Mouse (Mus musculus) retina, adult 2 months (tissue): ENCODE data around the gene Nfib.
A peak's percentile ranks its signal among the peaks of the same experiment; 100 is the strongest.

Experiments
- DNase-seq: peaks from one replicate; pipeline ENCODE4 v3.0.0-alpha.2; 2012; ENCODE audit warnings: low read depth, low spot score

Gene Nfib

DNA sequence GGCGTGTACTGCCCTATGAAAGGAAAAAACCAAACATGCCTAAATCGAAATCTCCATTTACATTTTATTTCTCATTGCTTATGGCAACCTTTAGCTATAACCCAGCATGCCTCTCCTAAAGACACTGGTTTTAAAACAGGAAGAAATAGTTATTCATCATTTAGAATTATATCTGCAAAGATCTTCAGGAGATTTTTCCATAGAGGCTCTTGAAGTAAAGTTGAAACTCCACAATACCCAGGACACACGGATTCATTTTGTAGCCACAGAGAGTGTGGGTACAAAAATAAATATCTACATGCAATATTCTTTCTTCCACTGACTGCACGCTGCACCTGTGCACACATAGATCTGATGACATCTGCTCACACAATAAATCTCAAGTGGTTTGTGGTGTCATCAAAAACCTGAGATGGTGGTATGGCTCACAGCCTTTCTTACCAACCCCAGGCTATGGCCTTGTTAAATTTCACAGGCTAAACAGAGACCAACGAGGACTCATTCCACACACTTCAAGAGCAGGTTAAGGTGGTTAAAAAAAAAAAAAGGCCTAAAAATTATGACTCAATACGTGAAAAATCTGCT is 189.2 kb downstream of the Nfib start:
- no peak for DNase-seq

DNA sequence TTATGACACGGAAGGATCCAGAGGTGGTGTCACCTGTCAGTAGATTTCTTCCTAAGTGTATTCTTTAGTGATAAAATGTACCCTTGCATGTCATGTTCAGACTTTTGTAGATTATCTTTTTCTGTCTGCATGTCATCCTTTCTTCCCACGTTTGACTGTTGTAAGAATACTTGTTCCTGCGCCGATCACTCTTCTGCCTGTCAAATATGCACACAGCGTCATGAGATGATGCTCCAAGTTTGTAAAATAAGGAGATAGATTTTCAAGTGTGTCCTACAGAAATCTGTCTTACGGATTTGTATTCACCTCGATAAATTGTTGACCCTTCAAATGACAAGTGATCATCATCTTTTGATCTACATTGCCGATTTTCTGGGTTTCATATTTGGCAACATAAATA is 190.6 kb downstream of the Nfib start:
- no peak for DNase-seq

DNA sequence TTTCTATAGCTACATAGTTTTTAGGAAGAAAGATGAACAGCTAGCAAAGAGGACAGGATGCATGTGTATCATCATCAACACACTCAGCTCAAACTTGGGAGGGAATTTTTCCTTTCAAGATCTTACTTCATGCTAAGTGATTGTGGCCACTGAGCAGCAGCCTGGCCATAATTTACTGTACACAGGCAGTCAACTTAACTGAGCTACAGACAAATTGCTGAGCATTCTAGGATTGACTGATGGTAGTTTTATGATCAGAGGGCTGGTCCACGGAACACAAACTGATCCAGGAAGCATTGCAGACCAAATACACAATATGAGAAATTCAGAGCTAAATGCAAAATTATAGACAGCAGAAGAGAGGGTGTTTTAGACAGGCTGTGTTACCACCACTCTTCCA is 191.2 kb downstream of the Nfib start:
- DNase-seq, result no peak

DNA sequence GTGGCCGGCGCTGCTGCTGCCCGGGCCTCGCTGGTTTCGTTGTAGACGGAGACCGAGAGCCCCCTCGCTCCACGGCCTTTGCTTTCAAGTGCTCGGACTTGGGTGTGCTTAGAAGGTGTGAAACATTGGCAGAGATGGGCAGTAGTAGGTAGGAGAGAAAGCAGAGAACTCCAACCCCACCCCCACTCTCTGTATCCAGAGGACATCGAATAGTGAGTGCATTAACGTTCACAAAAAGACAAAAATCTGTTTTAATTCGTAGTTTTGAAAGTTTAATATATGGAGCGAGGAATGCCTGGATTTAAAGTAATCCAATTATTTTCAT is 192.2 kb downstream of the Nfib start:
- DNase-seq, result no peak

DNA sequence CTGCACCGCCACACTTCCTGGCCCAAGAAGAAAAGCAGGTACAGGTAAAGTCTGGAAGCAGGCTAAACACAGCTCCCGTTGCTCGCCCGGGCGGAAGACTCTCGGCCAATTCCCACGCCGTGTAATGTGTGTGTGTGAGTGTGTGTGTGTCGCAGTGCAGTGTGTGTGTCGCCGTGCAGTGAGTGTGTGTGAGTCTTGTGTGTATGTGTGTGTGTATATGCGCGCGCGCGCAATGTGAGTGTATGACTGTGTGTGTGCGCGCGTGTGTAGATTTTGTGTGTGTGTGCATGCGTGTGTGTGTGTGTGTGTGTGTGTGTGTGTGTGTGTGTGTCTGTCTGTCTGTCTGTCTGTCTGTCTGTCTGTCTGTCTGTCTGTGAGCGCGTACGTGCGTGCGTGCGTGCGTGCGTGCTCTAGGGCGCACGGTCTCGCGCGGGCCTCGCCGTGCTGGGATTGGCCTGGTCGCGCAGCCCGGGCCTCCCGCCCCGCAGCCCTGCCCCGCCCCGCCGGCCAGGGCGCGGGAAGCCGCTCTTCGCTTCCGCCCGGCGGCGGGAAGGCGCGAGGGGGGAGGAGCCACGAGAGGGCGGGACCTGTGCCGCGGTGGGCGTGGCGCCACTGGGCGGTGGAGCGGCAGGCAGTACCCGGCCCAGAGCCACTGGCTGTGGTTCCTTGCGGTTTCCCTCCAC is 192.7 kb downstream of the Nfib start:
- DNase-seq, result peak; percentile 78

DNA sequence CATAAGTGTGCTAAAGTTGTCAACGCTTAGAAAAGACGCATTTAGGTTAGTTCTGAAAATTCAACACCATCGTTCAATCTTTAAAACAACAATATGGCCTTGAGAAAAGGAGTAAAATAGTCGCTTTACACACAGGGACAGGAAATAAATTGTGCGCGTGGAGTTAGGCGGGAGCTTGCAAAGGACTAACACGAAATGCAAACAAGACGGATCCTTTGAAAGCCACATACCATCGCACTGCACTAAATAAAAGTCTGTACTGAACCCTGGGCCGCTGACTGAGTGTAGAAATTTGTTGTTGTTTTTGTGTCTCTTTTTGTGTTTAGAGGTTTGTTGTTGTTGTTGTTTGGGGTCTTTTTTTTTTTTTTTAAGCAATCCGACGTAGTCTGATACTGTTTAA is 193.2 kb downstream of the Nfib start:
- no peak for DNase-seq

DNA sequence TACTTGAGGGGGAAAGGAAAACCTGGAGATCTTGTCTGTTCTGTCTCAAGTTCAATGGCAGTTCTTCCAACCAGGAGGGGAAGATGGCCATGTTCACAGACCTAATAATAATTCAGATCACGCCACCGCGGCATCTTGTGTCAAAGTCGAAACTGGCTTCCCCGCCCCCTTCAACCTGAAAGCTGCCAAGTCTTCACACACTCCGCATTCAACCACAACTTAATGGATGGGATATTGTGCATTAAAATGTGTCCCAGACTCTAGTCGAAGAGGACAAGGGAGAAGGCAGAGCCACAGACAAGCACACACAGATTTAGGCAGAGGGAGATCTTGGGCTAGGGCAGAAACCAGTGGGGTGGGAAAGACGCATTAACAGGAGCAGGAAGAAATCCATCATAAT is 194.0 kb downstream of the Nfib start:
- no peak for DNase-seq

DNA sequence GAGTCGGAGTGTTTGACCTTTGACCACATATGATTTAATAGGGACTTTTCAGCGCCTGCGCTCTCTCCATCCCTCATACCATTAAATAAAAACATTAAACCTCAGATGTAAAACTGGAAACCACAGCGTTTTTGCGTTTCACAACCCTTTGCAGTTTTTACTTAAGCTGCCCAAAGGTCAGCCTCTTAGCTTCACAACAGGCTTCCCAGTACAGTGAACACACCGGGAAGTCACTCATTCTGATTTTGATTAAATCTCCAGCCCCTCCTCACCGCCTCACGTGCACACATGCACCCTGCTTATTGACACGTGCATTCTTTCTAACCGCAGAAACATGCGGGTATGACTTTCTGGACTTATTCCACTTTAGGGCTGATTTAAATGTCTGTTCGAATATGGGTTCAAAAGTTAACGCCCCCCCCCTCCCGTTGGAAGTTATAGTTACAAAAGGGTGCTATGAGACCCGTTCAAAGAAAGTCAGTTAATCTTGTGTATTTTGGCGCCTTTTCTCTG is 194.5 kb downstream of the Nfib start:
- DNase-seq, result no peak

DNA sequence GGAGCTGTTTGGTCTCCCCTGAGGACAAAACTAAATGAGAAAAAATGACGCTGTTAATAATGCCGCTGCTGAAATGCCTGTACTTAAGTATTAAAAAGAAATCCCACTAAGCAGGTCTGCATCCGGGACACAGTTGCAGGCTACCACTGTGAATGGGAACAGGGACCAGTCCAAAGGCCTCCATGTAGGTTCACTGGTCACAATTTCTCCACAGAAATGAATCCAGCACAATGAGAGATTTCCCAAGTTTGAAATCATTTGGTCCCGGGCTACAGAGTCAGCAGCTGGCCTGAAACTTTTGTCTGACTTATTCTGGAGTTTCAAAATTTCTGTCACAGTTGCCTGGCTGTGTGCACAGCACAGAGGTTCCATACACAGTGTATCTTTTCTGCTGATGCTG is 195.8 kb downstream of the Nfib start:
- DNase-seq, result no peak

DNA sequence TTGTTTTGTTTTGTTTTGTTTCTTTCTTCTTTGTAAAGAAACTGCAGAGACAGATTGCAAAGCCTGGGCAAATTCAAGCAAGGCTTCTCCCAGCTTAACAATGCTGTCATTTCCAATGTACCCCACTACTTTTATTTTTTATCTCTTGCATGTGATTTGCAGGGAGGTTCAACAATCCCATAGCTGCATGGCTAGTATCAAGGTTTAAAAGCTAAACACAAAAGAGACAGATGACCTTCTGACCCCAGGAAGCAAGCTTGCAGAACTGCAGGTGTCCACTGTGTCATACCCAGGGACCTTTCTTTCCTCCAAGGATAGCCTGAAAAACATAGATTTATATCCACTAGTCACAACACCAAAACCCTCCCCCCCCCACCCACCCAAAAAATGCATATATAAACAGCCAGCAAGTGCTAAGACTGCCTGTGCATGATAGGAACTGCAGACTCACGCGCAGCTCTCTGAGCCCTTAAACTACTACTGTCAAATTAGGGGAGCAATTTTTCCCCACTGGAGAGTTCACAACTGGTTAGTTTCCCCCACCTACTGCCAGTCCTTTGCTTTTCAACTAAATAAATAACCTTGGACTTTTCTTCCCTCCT is 196.3 kb downstream of the Nfib start:
- DNase-seq, result no peak

DNA sequence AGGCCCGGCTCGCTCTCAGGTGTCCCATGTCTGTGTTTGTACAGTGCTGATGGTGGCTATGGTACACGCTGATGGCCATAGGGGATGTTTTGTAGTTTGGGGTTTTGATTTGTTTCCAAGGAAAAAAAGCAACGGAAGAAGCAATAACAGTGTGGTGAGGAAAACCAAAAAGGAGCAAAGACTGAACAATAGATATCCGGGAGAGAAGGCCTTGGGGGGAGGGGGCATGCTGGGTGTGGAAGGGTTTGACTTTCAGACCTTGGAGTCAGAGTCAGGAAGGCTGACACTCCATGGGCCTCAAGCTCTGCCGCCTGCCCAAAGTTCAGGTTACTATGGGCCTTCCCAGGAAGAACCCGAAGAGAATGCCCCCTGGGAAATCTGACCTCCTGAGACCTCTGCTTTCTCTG is 197.3 kb downstream of the Nfib start:
- no peak for DNase-seq

DNA sequence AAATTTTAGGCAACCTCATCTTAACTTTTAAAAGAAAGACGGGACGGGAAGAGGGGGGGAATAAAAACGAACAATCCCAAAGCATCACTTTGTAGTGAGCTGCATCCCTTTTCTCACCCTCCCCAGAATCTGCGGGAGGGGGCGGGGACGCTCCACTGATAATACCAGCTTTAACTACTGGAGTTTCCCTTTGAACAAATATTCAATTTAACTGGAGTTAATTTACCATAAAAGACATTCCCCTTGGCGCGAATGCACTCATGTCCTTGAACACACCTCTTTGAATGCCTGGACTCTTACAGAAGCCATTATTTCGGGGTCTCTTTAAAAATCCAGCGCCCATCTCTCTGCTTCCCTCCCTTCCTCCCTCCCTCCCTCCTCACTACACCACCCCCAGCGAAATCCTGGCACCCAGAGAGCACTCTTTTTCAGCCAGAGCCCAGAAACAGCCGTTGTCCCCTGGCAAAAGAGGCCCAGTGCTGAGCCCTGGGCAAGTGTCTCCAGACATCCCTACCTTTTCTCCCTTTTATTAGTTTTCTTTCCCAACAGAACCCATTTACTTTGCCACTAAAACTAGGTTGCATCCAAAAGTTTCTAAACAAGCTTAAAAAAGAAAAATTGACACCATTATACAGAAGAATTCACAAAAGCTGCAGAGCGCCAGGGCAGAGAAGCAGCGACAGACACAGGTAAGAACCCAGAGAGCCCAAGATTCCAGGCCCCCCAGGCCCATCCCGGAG is 197.8 kb downstream of the Nfib start:
- DNase-seq, result no peak

DNA sequence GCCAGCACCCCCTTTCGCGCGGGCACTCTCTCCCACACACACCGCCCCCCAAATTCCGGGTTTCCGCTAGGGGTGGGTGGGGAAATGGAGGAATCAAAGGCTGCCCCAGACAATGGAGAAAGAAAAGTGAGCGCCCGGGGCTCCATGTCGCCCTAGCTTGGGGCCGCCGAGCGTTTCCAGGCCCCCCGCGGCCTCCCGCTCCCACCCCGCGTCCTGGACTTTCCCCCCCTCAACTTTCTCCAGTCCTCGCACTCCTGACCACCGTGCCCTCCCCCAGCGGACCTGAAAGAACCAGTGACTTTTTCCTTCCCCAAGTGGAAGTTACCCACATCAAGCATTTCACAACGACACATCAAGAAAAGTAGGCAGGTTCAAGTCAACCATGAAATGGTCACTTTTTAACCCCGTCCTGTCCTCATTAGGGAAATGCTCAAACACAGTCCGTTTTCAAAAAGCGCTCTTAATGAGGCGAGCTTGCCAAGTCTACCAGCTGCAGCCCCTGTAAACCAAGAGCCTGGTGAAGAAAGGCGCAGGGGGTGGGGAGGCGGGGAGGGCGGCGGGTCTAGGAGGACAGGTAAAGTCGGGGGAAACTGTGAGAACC is 198.7 kb downstream of the Nfib start:
- DNase-seq, result no peak

DNA sequence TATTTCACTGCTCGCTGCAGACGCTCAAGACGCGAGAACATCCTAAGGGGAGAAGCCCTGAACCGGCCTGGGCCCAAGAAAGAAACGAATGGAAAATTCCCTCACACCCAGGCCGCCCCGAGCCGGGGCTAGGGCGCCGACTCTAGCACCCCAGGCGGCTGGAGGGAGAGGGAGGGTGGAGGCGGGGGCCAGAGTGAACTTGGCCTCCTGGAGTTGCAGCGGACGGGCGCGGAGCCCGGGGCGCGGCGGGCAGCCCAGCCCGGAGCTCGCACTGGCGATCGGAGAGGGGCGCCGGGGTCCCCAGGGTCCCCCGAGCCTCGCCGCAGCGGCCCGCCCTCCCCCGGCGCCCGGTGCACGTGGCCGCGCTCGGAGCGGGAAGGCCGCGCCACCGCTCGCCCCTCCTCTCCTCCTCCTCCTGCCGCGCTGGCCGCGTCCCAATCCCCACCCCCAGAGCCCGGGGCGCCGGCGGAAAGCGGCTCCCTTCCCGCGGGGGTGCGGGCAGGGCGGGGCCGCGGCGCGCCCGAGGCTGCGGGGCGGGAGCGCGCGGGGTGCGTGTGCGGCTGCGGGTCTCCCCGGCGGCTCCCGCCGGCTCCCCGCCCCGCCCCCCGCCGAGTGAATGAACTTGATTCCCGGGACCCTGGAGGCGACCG is 199.3 kb downstream of the Nfib start:
- DNase-seq, result no peak

DNA sequence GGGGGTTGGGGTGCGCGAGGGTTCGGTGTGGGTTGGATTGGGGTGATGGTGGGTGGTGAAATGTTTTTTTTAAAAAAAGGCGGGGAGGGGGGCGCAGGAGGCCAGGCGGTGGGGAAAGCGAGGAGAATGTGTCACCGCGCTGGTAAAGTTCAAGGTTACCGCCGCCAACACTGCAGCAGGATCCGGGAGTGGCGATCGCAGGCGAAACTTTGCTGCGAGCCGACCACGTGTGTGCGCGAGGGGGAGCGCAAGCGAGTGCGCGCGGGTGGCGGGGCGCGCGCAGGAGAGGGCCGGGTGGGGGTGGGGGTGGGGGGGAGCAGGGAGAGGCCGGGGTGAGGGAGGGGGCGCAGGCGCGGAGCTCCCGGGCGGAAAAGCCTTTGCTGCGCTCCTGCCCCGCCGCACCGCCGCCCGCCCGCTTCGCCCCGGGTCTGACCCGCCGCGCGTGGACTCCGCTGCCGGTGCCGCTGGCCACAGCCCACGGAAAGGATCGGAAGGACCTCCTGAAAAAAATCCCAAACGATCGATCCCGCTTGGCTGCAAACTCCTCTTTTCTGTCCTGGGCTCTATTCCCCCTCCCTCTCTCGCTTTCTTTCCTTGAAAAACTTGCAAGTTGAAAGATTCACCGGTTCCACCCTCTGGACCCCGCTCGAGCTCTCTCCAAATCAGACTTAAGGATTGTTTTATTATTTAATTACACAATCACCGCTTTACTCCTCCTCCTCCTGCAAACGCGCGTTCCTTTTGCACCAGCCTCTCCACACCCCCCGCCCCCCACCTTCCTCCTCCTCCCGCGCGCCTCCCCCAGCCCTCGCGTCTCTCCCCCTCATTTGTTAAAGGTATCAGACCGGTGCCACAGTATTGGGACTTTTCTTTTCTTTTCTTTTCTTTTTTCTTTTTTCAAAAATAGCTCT is 200.2 kb downstream of the Nfib start:
- no peak for DNase-seq

DNA sequence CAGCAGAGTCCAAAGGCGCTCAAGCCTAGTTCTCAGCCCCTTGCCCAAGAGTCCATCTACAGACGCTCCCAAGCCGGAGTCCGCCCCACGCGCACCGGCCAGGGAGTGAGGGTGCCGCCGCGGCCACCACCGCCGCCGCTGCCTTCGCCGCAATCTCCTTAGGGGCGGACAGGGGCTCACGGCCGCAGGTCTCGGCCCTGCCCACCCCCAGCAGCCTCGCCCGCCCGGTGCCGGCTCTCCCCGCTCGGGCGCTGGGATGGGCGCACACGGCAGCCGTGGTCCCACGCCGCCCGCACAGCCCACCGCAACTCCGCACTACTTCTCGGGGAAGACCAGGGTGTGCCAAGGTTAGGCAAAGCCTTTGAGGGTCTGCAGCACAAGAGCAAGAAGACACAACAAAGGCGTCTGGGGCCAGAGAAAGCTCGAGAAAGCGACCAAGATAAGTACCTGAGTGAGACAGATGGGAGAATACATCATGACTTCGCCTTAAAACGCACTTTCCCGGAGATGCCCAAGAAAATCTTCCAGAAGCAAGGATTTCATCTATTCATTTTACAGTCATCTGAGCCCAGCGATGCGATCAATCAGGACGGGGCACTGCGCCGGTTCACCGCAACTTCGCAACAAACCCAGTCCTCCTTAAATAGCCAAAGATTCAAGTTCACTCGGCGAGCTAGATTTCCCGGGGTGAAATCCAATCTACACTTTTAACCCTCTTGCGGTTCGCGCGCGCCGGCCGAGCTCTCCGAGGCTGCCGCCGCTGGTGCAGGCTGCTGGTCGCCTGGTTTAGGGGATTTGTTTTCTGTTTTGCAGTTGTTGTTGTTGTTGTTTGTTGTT is 201.0 kb downstream of the Nfib start:
- DNase-seq, result no peak

DNA sequence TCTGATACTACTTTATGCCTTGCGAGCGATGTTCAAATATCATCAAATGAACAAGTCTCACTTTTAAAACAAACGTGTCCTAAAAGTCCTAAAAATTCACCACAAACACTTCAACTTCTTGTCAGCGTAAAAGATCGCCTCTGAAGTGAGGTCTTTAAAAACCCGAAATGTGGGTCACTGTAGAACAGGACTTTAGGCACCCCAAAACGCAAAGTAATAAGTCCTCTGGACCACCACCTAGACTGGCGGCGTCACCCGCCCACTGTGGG is 201.6 kb downstream of the Nfib start:
- no peak for DNase-seq

DNA sequence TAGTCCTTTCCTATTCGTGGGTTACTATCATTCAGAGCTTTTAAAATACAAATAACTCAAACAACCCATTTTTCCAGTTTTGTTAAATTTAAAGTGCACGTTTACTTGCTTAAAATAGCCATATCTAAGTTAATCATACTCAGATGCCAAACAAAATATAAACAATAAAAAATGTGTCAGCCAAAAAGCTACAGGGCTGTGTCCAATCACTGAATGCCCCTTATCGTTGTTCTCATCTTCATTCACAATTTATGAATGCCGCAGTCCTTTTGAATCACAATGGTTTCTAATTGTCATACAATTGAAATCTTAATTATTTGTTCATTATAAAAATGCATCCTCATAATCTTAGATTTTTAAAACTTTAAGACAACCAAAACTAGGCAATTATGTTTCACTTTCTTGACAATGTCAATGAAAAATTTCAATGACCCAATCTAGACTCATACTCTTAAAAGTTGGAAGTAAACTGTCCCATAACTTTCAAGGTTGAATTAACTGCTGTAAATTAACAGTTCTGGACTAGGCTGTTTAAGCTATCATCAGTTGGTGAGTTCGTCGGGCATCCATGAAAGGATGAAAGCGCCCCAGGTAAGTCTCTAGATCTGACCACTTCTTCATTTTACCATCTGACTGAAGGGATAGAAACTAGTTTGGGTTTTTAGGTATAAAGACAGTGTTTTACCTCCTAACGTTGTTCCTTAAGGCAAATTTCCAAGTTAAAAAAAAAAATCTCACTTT is 202.1 kb downstream of the Nfib start:
- no peak for DNase-seq

DNA sequence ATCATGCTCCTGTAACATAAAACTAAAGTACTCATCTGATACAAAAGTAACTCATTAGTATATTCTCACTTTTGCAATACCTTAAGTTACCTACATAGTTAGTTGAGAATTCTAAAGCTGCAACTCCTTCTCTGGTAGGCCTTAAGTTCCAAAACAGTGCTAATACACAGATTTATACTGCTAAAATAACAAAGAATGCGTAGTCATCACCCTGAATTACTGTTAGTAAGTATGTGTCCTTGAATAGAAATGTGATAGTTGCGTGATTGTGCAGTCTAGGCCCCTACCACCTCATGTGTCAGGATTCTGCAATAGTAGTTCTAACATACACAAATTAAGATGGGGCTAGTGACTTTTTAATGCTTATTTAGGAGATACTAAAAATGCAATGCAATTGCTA is 202.9 kb downstream of the Nfib start:
- DNase-seq, result no peak
